Mouse (Mus musculus) cortical plate, adult 2 months (tissue): ENCODE data around the gene Srgap1.

Source experiments
- CTCF ChIP-seq: fragments of 200-500 bp; IDR thresholded peaks from 2 replicates; pipeline ENCODE4 v1.5.1; 2011; ENCODE audit warnings: mild to moderate bottlenecking, control low read depth, low read length; ENCODE audit not compliant: insufficient read depth; ENCODE audit errors: extremely low read depth
- POLR2A ChIP-seq: fragments of 200-500 bp; IDR thresholded peaks from 2 replicates; pipeline ENCODE4 v1.6.1; 2011; ENCODE audit warnings: mild to moderate bottlenecking, low read length, control low read depth; ENCODE audit not compliant: insufficient read depth; ENCODE audit errors: extremely low read depth

- no peak for TF ChIP-seq CTCF
- TF ChIP-seq POLR2A = no peak
Observed at GRCm38 (mm10) chr10:122033271-122033670, 13.8 kb downstream of the Srgap1 start.
